Mouse (Mus musculus) heart, postnatal 36 days (tissue): Measurements from ENCODE around the gene Hoxc11. TPM values are rescaled to one million over a fixed set of nuclear protein-coding genes. Genes with fewer than 3 reads are reported as not detected.

Experiments used
- DNase-seq, 2 experiments: peaks; one replicate each; pipeline ENCODE4 v3.0.0; 2021 to 2022
- intact Hi-C: fragments of 180-260 bp; cut with DNase I; formaldehyde crosslinking; loops from one replicate; pipeline ENCODE4 v1.15.1; 2025
- total RNA-seq, 2 experiments: library from RNA; stranded (reverse); gene quantifications; 2 replicates each; pipeline ENCODE4 v1.2.3; 2021

The Hoxc11 gene
- total RNA-seq, 2 experiments from 2014 or later: not detected

DNA sequence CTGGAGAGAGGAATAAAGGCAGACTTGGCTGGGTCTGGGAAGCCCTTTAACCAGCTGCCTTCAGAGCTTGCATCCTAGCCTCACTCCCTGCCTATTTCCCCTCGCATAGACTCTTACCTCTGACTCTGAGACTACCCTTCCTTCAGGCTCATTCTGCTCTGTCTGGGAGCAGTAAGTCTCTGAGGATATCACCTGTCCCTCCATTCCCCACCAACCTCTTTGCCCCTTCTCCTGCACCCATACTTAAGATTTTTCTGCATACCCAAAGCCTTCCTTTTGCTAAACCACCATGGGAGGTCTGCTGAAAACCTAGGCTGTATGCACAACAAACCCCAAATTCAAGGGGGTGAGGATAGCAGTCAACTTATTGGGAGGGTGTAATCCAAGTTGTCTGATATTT lies 25.7 kb downstream of the Hoxc11 start:
- intact Hi-C loops: no loop called here
- DNase-seq: no peak

DNA sequence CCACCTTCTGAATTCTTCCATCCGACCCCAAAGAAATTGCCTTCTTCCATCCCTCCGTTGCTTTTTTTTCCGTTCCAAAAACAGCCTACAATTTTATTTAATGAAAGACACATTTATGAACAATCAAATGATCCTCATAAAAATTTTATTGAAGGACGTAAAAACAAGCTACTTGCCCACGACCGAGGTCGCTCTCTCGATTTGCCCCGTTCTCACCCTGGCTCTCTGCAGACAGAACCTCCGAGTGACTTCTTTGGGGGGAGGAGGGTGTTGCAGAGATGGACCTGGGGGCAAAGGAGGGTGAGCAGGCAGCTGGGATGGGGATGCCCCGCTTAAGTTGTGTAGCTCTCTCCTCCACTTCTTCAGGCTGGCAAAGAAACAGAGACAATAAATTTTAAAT lies 26.1 kb downstream of the Hoxc11 start:
- no peak for DNase-seq
- intact Hi-C loops: no loop called here

DNA sequence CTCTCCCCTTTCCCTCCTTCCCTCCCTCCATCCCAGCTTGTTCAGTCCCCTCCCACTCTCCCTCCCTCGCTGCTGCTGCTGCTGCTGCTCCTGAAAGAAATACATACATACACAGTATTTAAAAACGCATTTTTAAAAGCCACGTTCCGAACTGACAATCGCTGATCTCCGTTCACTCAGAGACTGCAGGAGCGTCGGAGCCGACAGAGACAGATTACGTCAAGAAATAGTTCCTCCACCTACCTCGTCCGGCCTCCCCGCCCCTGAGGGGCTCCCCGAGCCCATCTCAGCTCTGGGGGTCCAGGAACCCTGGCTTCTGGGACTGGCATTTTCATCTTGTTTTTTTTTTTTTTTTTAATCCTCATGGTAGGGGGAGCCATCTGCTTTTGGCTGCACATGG lies 26.7 kb downstream of the Hoxc11 start:
- intact Hi-C loops: no loop called here
- DNase-seq: no peak

DNA sequence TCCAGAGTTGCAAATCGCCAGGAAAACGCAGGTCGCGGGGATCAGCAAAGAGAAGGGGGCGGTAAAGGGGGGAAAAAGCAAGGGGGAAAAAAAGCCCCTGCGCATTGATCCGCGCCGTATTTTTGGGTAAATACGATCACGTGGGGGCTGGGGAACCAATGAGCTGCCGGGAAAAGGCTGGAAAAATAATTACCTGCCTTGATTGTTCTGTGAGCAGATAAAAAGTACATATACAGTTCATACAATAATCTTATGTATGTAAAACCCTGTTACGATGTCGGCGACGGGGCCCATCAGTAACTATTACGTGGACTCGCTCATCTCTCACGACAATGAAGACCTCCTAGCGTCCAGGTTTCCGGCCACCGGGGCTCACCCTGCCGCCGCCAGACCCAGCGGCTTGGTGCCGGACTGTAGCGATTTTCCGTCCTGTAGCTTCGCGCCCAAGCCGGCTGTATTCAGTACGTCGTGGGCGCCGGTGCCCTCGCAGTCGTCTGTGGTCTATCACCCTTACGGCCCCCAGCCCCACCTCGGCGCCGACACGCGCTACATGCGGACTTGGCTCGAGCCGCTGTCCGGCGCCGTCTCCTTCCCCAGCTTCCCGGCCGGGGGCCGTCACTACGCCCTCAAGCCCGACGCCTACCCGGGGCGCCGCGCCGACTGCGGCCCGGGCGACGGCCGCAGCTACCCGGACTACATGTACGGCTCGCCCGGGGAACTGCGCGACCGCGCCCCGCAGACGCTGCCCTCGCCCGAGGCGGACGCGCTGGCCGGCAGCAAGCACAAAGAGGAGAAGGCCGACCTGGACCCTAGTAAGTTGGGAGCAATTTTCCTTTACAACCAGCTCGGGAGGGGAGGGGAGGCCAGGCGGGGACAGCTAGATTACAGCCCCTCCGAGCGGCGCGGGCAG lies 27.4 kb downstream of the Hoxc11 start:
- intact Hi-C loops: no loop called here
- DNase-seq: no peak

DNA sequence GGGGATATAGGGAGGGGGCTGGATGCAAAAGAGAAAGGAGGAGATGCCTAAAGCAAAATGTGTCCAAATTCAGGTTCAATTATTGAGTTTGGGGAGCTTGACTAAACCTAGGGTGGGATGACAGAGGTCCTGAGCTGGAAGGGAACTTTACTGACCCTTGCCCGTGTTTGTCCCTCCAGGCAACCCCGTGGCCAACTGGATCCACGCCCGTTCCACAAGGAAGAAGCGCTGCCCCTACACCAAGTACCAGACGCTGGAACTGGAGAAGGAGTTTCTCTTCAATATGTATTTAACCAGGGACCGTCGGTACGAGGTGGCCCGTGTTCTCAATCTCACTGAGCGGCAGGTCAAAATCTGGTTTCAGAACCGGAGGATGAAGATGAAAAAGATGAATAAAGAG lies 29.5 kb downstream of the Hoxc11 start:
- intact Hi-C loops: no loop called here
- DNase-seq: no peak

DNA sequence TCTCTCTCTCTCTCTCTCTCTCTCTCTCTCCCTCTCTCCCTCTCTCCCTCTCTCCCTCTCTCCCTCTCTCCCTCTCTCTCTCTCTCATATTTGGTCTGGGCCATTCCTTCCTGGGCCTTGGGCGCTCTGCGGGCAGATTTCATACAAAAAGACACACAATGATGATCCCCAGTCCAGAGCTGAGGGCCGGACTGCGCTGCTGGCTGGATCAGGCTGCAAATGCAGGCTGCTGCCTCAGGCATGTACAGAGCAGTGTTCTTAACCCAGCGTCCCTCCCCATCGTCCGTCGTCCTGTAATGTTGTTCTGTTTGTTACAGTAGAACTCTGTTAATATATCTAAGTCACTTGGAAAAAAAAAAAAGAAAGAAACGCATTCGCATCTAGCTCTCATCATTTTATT lies 30.3 kb downstream of the Hoxc11 start:
- intact Hi-C loops: no loop called here
- no peak for DNase-seq

DNA sequence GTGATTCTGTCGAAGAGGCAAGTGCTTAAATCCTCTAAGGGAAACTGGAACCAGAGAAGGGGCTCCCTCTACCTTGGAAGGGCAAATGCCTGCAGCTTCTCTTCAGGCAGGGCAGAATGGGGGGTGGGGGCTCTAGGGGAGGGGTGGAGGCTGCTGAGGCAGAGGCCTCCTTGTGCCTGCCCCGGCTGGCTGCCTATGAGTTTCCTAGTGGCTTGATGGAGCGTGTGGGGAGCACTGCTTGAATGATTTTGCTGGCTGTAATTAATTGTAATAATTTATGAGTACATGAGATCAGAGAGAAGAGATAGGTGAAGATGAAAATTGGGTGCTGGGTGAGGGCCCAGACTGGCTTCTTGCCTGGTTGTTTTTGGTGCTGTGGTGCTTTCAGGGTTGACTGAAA lies 30.7 kb downstream of the Hoxc11 start:
- DNase-seq: no peak
- intact Hi-C loops: loop anchor here (5.0 kb wide), 2 partner anchors 223 to 332 kb away; no protein-coding TSS in a partner anchor

DNA sequence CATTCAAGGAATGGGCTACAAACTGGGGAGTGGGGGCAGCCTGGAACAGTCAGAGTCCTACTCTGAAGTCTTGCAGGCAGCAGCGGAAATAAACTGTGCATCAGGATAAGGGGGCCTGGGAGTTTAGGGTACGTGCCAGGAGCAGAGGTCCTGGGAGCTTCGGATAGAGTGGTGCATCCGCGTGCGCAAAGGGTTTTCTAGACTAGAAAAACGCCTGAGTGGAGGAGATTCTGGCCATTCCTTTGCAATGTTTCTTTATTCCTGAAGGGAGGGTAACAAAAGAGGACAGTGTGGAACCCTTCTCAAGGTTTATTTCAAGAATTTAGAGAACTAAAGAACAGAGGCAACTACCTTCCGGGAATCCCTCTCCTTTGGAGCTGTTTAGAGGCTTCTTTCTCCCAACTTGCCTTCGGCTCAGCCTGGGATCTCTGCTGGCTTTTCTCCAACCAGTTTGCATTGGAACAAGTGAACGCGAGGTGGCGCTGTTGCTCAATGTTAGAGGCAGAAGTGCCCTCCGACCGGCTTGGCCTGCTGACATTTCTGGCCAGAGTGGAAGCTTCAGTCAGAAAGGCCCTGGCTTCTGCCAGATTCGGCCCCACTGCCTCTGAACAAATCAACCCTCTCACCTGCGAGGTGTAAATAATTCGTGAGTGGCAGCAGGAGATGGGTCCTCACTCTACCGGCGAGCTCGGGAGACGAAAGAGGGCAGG lies 33.1 kb downstream of the Hoxc11 start:
- DNase-seq: peak; percentile 92 to 96
- intact Hi-C loops: loop anchor here (1.0 to 5.0 kb wide), 4 partner anchors 144 to 330 kb away; no protein-coding TSS in a partner anchor

DNA sequence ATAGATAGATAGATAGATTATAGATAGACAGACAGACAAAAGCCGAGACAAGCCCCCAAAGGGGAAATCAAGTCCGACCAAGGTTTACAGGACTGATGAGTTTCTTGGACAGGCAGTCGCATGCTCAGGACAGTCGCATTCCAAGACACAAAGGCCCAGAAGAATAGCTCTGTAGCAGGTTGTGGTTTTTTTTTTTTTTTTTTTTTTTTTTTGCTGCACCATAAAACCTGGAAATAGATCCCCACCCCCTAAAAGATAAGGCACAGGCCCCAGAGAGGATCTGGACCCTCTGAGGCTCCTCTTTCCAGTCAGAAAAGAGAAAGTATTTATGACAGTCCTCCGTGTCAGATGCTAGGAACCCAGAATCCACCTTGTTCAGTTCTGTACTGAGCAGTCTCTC lies 33.9 kb downstream of the Hoxc11 start:
- intact Hi-C loops: loop anchor here (5.0 kb wide), 2 partner anchors 226 to 329 kb away; no protein-coding TSS in a partner anchor
- DNase-seq: no peak

DNA sequence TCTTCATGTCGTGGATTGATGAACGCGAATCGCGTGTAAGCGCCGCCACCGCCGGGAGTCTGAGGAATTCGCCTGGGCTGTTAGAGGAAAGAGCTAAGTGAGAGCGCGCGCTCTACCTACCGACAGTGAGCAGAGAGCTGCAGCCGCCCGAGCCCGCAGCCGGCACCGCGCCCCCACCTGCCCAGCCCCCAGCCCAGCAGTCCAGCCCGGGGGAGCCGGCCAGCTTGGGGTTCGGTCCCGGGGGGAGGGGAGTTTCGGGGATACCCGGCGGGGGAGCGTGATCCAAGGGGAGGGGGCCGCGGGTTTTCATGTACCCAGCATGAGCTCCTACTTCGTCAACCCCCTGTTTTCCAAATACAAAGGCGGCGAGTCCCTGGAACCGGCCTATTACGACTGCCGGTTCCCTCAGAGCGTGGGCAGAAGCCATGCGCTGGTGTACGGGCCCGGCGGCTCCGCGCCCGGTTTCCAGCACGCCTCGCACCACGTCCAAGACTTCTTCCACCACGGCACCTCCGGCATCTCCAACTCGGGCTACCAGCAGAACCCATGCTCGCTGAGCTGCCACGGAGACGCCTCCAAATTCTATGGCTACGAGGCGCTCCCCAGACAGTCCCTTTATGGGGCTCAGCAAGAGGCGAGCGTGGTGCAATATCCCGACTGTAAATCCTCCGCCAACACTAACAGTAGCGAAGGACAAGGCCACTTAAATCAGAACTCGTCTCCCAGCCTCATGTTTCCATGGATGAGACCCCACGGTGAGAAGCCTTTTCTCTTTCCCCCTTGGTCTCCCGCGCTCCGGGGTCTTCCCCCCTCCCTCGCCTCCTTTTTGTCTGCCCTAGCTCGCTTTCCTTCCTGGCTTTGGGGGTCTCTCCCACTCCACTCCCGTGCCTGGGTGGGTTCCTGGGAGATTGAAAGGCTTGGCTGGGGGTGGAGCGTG lies 36.5 kb downstream of the Hoxc11 start, which contains the start of gene Hoxc8:
Gene Hoxc8, plus strand, starts transcription at position 147 of the 937 bp plus-strand sequence.
- intact Hi-C loops: no loop called here
- no peak for DNase-seq

DNA sequence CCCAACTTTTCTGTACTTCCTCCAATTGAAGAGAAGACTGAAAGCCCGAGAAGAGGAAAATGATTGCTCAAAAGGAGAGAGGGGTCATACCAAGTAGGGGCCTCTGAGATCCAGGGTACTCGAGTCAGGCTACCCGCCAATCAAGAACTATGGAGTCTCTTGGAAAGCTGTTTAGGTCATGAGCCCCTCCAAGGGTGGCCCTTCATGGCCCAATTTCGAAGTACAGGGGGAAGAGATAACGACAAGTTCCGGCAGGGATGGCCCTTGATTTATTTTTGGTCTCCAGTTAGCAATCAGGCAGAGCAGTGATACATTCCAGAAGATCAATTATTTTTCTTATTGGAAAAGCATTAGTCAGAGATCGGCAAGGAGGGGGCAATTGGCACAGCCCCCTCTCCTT lies 37.6 kb downstream of the Hoxc11 start:
- intact Hi-C loops: no loop called here
- DNase-seq: no peak

DNA sequence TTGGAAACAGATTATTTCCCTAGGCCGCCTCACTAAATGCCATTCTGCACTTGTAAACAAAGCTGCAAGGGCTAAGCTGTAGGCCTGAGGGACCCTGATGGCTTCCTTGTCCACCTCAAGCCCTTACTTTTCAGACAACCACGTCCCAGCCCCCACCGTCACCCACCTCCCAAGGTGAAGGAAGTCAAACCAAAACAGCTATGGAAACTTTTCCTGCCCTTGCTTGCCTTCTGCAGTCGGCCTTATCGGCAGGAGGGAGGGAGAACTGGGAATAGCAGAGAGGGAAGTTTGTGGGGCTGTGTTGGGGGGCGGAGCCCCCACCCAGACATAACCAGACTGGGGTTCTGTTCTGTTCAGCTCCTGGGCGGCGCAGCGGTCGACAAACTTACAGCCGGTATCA lies 38.0 kb downstream of the Hoxc11 start:
- intact Hi-C loops: no loop called here
- no peak for DNase-seq

DNA sequence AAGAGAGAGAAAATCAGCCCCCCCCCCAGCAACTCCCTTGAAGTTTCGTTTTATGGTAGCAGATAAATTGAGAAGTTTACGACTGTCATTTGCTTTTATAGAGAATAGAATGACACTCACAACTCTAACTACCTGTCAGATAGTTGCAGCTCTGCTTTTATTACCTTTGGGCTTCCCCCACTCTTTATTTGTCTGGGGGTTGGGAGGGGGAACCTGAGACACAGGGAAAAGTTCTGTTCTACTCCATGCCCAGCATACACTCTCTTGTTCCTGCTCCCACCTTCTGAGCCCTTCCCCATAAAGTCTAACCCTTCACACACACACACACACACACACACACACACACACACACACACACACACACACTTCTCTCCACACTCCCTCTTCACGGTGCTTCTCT lies 38.6 kb downstream of the Hoxc11 start:
- intact Hi-C loops: no loop called here
- no peak for DNase-seq

DNA sequence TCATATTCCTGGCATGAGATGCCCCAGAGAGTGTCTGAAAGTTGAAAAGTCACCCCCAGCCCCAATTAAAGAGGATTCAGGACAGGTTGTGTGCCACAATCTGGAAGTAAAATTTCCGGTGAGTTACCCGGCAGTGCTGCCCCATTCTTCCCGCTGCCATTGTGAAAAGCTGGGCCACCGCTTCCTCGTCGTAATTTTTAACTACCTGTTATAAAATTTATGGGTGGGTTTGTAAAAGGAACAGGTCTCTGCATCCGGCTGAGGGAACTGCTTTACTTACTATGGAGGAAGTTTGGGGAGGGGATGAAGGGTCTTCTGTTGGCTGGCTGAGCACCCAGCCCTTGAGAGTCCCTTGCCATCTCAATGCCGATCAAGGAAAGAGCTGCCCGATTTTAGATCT lies 42.3 kb downstream of the Hoxc11 start:
- DNase-seq: no peak
- intact Hi-C loops: no loop called here

DNA sequence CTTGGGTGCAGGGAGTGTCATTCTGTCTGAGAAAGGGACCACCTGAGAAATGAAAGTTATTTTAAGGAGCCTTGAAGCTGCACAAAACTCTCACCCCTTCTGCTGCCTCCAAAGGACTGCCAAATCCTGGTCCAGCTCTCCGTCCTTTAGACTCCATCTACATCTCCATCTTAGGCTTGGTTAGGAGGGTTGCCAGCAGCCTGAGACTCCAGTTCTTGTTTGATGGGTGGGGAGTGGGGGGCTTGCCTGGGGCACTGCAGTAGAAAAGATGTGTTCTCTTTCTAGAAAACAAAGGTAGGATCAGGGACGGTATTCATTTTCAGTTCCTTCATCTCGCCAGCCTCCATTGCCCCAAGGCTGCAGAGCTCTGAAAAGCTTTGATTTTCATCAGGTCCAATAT lies 43.2 kb downstream of the Hoxc11 start:
- intact Hi-C loops: no loop called here
- no peak for DNase-seq

DNA sequence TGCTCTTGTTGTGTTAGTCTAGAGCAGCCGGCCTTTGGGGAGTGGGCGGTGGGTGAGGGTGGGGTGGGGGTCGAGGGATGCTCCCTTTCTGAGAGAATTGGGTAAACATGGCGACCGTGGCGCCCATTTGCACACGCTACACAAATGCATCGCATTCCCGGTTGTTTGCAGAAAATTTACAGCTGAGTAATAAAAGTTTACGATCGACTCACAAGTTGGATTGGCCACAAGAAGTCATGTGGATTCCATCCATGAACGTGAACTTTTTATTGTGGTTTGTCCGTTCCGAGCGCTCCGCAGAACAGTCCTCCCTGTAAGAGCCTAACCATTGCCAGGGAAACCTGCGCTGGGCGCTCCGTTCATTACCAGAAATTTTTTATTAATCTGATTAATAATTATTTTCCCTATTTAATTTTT lies 43.7 kb downstream of the Hoxc11 start, which contains the start of gene Hoxc6:
Gene Hoxc6, plus strand, starts transcription at position 319 of the 417 bp plus-strand sequence.
- no peak for DNase-seq
- intact Hi-C loops: no loop called here

DNA sequence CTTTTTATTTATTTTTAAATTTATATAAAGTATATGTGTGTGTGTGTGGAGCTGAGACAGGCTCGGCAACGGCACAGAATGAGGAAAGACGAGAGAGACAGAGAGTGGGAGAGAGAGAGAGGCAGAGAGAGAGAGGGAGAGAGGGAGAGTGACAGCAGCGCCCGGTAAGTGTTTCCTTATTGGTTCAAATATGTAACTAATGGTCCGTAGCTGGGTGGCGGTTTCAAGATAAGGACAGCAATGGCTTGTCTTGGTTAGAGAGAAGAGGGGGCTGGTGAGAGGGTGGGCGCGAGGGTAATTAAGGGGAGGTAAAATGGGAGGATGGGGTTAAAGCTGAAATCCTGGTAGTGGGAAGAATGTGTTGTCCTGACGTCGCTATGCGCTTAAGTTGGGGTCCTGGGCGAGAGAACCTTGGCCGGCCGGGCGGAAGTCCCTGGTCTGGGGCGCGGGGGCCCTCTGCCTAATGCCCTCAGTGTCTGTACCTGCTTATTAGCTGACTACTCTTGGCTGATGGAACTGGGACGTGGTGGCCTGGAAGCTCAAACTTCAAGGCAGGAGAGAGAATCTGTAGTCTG lies 44.5 kb downstream of the Hoxc11 start:
- no peak for DNase-seq
- intact Hi-C loops: no loop called here

DNA sequence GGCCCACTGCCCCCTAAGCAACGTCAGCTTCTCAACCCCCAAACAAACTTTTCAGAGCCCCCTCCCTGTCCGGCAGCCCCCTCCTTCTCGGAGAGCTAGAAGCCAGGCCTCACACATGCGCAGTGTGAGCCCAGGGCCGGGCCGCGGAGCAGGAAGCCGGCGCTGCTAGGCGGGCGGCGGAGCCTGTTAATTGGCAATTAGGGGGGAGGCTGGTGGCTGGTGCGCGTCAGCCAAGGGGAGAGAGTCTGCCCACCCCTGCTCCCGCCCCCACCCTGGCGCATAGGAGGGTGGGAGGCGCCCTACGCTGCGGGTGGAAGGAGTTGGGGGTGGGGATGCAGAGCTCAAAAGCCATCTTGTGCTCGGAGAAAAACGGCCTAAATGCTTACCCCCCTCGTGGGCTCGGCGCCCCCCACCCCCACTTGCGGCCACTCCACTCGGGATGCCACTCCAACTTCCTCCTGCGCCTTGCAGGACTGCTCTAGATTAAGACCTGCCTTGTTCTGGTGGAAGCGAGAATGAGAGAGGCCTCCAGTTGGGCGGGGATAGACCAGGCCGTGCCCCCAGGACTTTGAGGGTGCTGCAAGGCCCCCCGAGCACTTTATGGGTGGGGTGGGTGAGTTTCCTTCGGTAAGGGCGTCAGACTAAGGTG lies 45.1 kb downstream of the Hoxc11 start:
- intact Hi-C loops: no loop called here
- peak; percentile 56 to 67 for DNase-seq

DNA sequence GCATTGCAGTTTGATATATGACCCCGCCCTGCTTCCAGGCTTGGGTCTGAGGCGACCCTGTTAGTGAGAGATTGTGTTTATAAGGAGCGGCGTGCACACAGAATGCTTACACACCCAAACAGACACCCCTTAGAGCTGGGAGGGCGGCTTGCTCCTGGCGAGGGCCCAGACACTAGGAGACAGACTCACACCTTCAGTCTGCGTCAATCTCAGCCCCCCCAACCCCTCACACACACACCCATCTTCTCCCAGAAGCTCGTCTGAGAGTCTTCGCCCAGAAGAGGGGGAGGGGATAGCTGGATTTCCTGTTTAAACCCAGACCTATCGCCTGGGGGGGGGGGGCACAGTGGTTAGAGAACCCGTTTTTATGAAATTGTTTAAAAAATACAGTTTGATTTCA lies 45.7 kb downstream of the Hoxc11 start:
- no peak for DNase-seq
- intact Hi-C loops: no loop called here

DNA sequence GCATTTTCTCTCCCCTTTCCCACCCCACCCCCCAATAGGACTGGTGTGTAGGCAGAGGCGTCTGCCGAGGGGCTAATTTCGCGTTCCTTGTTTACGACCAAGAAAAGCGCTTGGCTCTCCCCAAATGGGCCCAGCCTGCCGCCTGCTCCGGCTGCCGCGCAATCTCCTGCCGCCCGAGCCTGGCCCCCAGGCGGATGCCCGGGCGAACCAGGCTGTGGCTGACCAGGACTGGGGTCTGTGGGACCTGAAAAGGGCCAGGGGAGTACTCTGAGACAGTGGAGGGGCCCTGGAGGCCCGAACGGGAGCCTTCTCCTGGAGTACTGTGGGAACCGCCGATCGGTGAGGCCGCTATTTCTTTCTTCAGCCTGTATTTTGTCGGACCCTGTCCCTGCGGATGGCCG lies 46.3 kb downstream of the Hoxc11 start:
- DNase-seq: no peak
- intact Hi-C loops: no loop called here
